Mouse (Mus musculus): ENCODE results near the gene Slc23a4. TPM values are rescaled to one million over a fixed set of nuclear protein-coding genes. Genes with fewer than 3 reads are reported as not detected.

Gene Slc23a4
- polyA plus RNA-seq (2016; fragmentation: Nextera tagmentation; extraction: Ambion mirVana), result 0.20 and 0.55 TPM in 2 replicates

GRCm38 (mm10) chr6:34988081-34988761 is at the start of gene Slc23a4:
TSS of gene Slc23a4 (minus strand) at chr6:34988404.
- H3K36me3 ChIP-seq (replicated peaks), result no peaks in the 10 kb centered on the region
- peak within 1 kb of the TSS; percentile 52 for H3K27ac ChIP-seq (replicated peaks)
- H3K27me3 ChIP-seq (replicated peaks; ENCODE audit: low read depth, poor library complexity, severe bottlenecking), result peaks cover 25% of the 10 kb centered on the region; the same call in 1 of the 2 replicates
- peak within 1 kb of the TSS; percentile 39 for H3K4me3 ChIP-seq
- peak; percentile 58 for DNase-seq (ENCODE audit: low spot score)
- H3K9me3 ChIP-seq, result no peaks in the 10 kb centered on the region
- WGBS, result 10% methylated on average over 20 of the region's 20 CpGs
- H3K4me1 ChIP-seq, result peaks cover 27% of the 10 kb centered on the region

- no peak overlapping the region for H3K4me3 ChIP-seq
- H3K36me3 ChIP-seq (replicated peaks), result peaks cover 12% of the 10 kb centered on the region
- no peaks in the 10 kb centered on the region for H3K4me1 ChIP-seq
- no peaks in the 10 kb centered on the region for H3K27me3 ChIP-seq (replicated peaks; ENCODE audit: low read depth, poor library complexity, severe bottlenecking)
- no peak overlapping the region for H3K27ac ChIP-seq (replicated peaks)
- H3K9me3 ChIP-seq, result no peaks in the 10 kb centered on the region
- 95% methylated on average over 11 of the region's 11 CpGs for WGBS
- DNase-seq (ENCODE audit: low spot score), result no peak
Measured at GRCm38 (mm10) chr6:35033341-35033740, 45.1 kb upstream of the Slc23a4 start.

GRCm38 (mm10) chr6:35032704-35033103 is 44.5 kb upstream of the Slc23a4 start:
- WGBS, result 88% methylated on average over 2 of the region's 2 CpGs
- Histone ChIP-seq H3K9me3 (no peaks in the 10 kb centered on the region), H3K4me1 (no peaks in the 10 kb centered on the region), H3K27me3 (replicated peaks; ENCODE audit: low read depth, poor library complexity, severe bottlenecking) (no peaks in the 10 kb centered on the region), H3K4me3 (no peak overlapping the region), H3K36me3 (replicated peaks) (peaks cover 12% of the 10 kb centered on the region), H3K27ac (replicated peaks) (no peak overlapping the region)
- no peak for DNase-seq (ENCODE audit: low spot score)

- H3K4me1 ChIP-seq, result no peaks in the 10 kb centered on the region
- no peaks in the 10 kb centered on the region for H3K27me3 ChIP-seq (replicated peaks; ENCODE audit: low read depth, poor library complexity, severe bottlenecking)
- H3K9me3 ChIP-seq, result no peaks in the 10 kb centered on the region
- H3K27ac ChIP-seq (replicated peaks), result no peak overlapping the region
- H3K36me3 ChIP-seq (replicated peaks), result no peaks in the 10 kb centered on the region
- 92% methylated on average over 4 of the region's 4 CpGs for WGBS
- no peak overlapping the region for H3K4me3 ChIP-seq
- DNase-seq (ENCODE audit: low spot score), result no peak
Measured at GRCm38 (mm10) chr6:35030811-35031210, 42.6 kb upstream of the Slc23a4 start.

- H3K4me1 ChIP-seq, result peaks cover 2% of the 10 kb centered on the region; the same call in 1 of the 2 replicates
- H3K27me3 ChIP-seq (replicated peaks; ENCODE audit: low read depth, poor library complexity, severe bottlenecking), result no peaks in the 10 kb centered on the region
- H3K9me3 ChIP-seq, result no peaks in the 10 kb centered on the region
- DNase-seq (ENCODE audit: low spot score), result no peak
- H3K27ac ChIP-seq (replicated peaks), result no peak overlapping the region
- H3K36me3 ChIP-seq (replicated peaks), result no peaks in the 10 kb centered on the region
- H3K4me3 ChIP-seq, result no peak overlapping the region
- 90% methylated on average over 6 of the region's 6 CpGs for WGBS
Measured at GRCm38 (mm10) chr6:35030226-35030625, 42.0 kb upstream of the Slc23a4 start.

GRCm38 (mm10) chr6:35028023-35028422 is 39.8 kb upstream of the Slc23a4 start:
- no peaks in the 10 kb centered on the region for H3K9me3 ChIP-seq
- no peaks in the 10 kb centered on the region for H3K27me3 ChIP-seq (replicated peaks; ENCODE audit: low read depth, poor library complexity, severe bottlenecking)
- DNase-seq (ENCODE audit: low spot score), result no peak
- H3K4me1 ChIP-seq, result peaks cover 20% of the 10 kb centered on the region
- 96% methylated on average over 2 of the region's 2 CpGs for WGBS
- no peak overlapping the region for H3K4me3 ChIP-seq
- peaks cover 3% of the 10 kb centered on the region for H3K36me3 ChIP-seq (replicated peaks)
- no peak overlapping the region for H3K27ac ChIP-seq (replicated peaks)

GRCm38 (mm10) chr6:35027257-35027656 is 39.1 kb upstream of the Slc23a4 start:
- Histone ChIP-seq H3K27me3 (replicated peaks; ENCODE audit: low read depth, poor library complexity, severe bottlenecking) (no peaks in the 10 kb centered on the region), H3K4me1 (peaks cover 22% of the 10 kb centered on the region), H3K36me3 (replicated peaks) (peaks cover 10% of the 10 kb centered on the region), H3K4me3 (no peak overlapping the region), H3K27ac (replicated peaks) (no peak overlapping the region), H3K9me3 (no peaks in the 10 kb centered on the region)
- WGBS, result 71% methylated on average over 6 of the region's 6 CpGs
- no peak for DNase-seq (ENCODE audit: low spot score)

- H3K36me3 ChIP-seq (replicated peaks), result peaks cover 12% of the 10 kb centered on the region
- H3K4me3 ChIP-seq, result no peak overlapping the region
- peaks cover 15% of the 10 kb centered on the region for H3K4me1 ChIP-seq
- no peak for DNase-seq (ENCODE audit: low spot score)
- 89% methylated on average over 5 of the region's 5 CpGs for WGBS
- H3K27ac ChIP-seq (replicated peaks), result no peak overlapping the region
- H3K9me3 ChIP-seq, result no peaks in the 10 kb centered on the region
- H3K27me3 ChIP-seq (replicated peaks; ENCODE audit: low read depth, poor library complexity, severe bottlenecking), result no peaks in the 10 kb centered on the region
Measured at GRCm38 (mm10) chr6:35016624-35017023, 28.4 kb upstream of the Slc23a4 start.

GRCm38 (mm10) chr6:35011953-35012352 is 23.7 kb upstream of the Slc23a4 start:
- no peaks in the 10 kb centered on the region for H3K9me3 ChIP-seq
- no peak overlapping the region; the same call in 1 of the 2 replicates for H3K27ac ChIP-seq (replicated peaks)
- WGBS, result 63% methylated on average over 1 of the region's 1 CpGs
- H3K27me3 ChIP-seq (replicated peaks; ENCODE audit: low read depth, poor library complexity, severe bottlenecking), result no peaks in the 10 kb centered on the region
- peak; percentile 60 for DNase-seq (ENCODE audit: low spot score)
- H3K36me3 ChIP-seq (replicated peaks), result no peaks in the 10 kb centered on the region
- no peak overlapping the region for H3K4me3 ChIP-seq
- H3K4me1 ChIP-seq, result peaks cover 18% of the 10 kb centered on the region

GRCm38 (mm10) chr6:35010705-35011104 is 22.5 kb upstream of the Slc23a4 start:
- Histone ChIP-seq H3K9me3 (no peaks in the 10 kb centered on the region), H3K36me3 (replicated peaks) (no peaks in the 10 kb centered on the region), H3K27ac (replicated peaks) (no peak overlapping the region), H3K4me3 (no peak overlapping the region), H3K4me1 (peaks cover 18% of the 10 kb centered on the region), H3K27me3 (replicated peaks; ENCODE audit: low read depth, poor library complexity, severe bottlenecking) (no peaks in the 10 kb centered on the region)
- DNase-seq (ENCODE audit: low spot score), result no peak
- 92% methylated on average over 5 of the region's 5 CpGs for WGBS

- peaks cover 8% of the 10 kb centered on the region for H3K4me1 ChIP-seq
- no peak overlapping the region for H3K27ac ChIP-seq (replicated peaks)
- H3K9me3 ChIP-seq, result 0 out of 2 replicates have a peak, but pooled peaks cover 2% of the 10 kb centered on the region
- H3K27me3 ChIP-seq (replicated peaks; ENCODE audit: low read depth, poor library complexity, severe bottlenecking), result no peaks in the 10 kb centered on the region
- no peaks in the 10 kb centered on the region for H3K36me3 ChIP-seq (replicated peaks)
- H3K4me3 ChIP-seq, result no peak overlapping the region
- no peak for DNase-seq (ENCODE audit: low spot score)
- WGBS, result 90% methylated on average over 18 of the region's 18 CpGs
Measured at GRCm38 (mm10) chr6:35002261-35002669, 14.1 kb upstream of the Slc23a4 start.

- Histone ChIP-seq H3K4me1 (peaks cover 18% of the 10 kb centered on the region), H3K27ac (replicated peaks) (peak overlapping the region; percentile 57; the same call in 1 of the 2 replicates), H3K36me3 (replicated peaks) (no peaks in the 10 kb centered on the region), H3K27me3 (replicated peaks; ENCODE audit: low read depth, poor library complexity, severe bottlenecking) (no peaks in the 10 kb centered on the region), H3K9me3 (no peaks in the 10 kb centered on the region), H3K4me3 (peak overlapping the region; percentile 23)
- DNase-seq (ENCODE audit: low spot score), result peak; percentile 44
- whole genome bisulfite sequencing, result 11% methylated on average over 4 of the region's 4 CpGs
Measured at GRCm38 (mm10) chr6:34999101-34999500, 10.9 kb upstream of the Slc23a4 start.

- 80% methylated on average over 4 of the region's 4 CpGs for WGBS
- no peaks in the 10 kb centered on the region for H3K9me3 ChIP-seq
Measured at GRCm38 (mm10) chr6:34996496-34996895, 8.3 kb upstream of the Slc23a4 start.

More at GRCm38 (mm10) chr6:34996496-34996895, 8.3 kb upstream of the Slc23a4 start:
- H3K4me1 ChIP-seq, result peaks cover 18% of the 10 kb centered on the region
- no peak overlapping the region for H3K27ac ChIP-seq (replicated peaks)
- no peak for DNase-seq (ENCODE audit: low spot score)
- H3K27me3 ChIP-seq (replicated peaks; ENCODE audit: low read depth, poor library complexity, severe bottlenecking), result 0 out of 2 replicates have a peak, but pooled peaks cover 6% of the 10 kb centered on the region
- no peaks in the 10 kb centered on the region for H3K36me3 ChIP-seq (replicated peaks)
- H3K4me3 ChIP-seq, result no peak overlapping the region
